Mouse (Mus musculus) cerebellum, adult 2 months (tissue): ENCODE results near the gene E130116L18Rik. TPM values are rescaled to one million over a fixed set of nuclear protein-coding genes. Genes with fewer than 3 reads are reported as not detected.
"Not testable (repeated sequence)": the region's sequence is repeated elsewhere in the genome, so short reads cannot be mapped to it uniquely, and the experiment has no call there.

Experiments
- DNase-seq, 2 experiments: peaks; one replicate each; pipeline ENCODE4 v3.0.0; 2021
- H3K27ac ChIP-seq: fragments of 200-500 bp; 2 replicates; pipeline ENCODE4 v1.5.1; 2012; ENCODE audit warnings: low read length, control low read depth, inconsistent platforms; ENCODE audit not compliant: insufficient read depth
- H3K27me3 ChIP-seq: fragments of 200-500 bp; 2 replicates; pipeline ENCODE4 v1.6.1; 2012; ENCODE audit warnings: inconsistent platforms, mild to moderate bottlenecking, low read length, moderate library complexity; ENCODE audit not compliant: control insufficient read depth, insufficient read depth
- H3K4me1 ChIP-seq: fragments of 200-500 bp; 2 replicates; pipeline ENCODE4 v1.6.1; 2011; ENCODE audit warnings: low read length; ENCODE audit not compliant: control insufficient read depth, insufficient read depth
- H3K4me3 ChIP-seq: fragments of 200-500 bp; replicated peaks from 2 replicates; pipeline ENCODE3; 2011; ENCODE audit warnings: mild to moderate bottlenecking, low read depth, low read length, control low read depth; ENCODE audit not compliant: insufficient read depth
- CTCF ChIP-seq: fragments of 200-500 bp; IDR thresholded peaks from 2 replicates; pipeline ENCODE4 v1.5.1; 2011; ENCODE audit warnings: low read depth, mild to moderate bottlenecking, control low read depth, low read length, moderate library complexity, borderline replicate concordance; ENCODE audit not compliant: insufficient read depth
- POLR2A ChIP-seq: fragments of 200-500 bp; IDR thresholded peaks from 2 replicates; pipeline ENCODE4 v1.6.1; 2011; ENCODE audit warnings: low read length, control low read depth, borderline replicate concordance; ENCODE audit not compliant: insufficient read depth
- WGBS: fragments of 180-500 bp; shearing (Covaris S2); methylation state at CpG from one replicate; pipeline ENCODE4 v1.1.7; 2018; 5-methylcytosine and 5-hydroxymethylcytosine counted together
- polyA plus RNA-seq: library from polyadenylated mRNA; depleted of rRNA; stranded (reverse); fragments of >200 nt; gene quantifications from 2 replicates; pipeline ENCODE4 v1.2.3, GENCODE M21; 2012

The E130116L18Rik gene
- polyA plus RNA-seq, 1 experiment = not detected

DNA sequence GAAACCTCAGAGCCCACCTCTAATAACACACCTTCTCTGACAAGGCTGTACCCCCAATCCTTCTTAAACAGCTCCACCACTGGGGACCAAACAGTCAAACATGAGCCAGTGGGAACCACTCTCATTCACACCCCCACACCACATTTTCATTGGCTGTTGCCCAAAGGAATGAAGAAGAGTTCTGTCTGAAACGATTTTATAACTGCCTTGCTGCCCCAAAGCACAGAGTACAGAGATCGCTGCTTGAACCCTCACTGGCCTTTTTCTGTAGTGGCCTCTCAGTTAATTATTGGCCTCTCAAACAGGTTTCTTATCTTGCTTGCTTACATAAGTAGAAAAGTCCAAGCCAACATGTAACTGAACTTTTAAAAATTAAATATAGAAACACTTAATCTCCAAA, 29.5 kb upstream of the E130116L18Rik start:
- Histone ChIP-seq H3K27ac (no peak overlapping the region), H3K4me3 (no peak overlapping the region), H3K27me3 (no peaks in the 10 kb centered on the region), H3K4me1 (no peaks in the 10 kb centered on the region)
- TF ChIP-seq CTCF = no peak
- TF ChIP-seq POLR2A = no peak
- WGBS = 67% methylated on average over 2 of the region's 2 CpGs
- no peak for DNase-seq

DNA sequence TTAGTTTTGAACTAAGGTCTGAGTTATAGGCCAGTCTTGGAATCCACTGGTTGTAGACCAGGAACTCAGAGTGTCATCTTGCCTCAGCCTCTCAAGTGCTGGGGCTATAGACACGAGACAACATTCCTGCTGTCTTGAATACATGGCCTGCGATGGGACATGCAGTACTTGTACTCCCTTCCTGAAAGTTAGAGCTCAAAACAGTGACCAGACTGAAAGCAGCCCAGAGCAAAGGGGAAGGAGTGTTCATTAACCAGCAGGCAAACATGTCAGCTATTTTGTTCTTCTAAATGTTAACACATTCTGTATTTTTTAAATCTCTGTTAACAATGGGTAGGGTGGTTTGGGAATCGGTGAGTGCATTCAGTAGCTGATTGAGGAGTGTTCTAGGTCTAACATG, 24.1 kb upstream of the E130116L18Rik start:
- Histone ChIP-seq H3K4me3 (no peak overlapping the region), H3K4me1 (no peaks in the 10 kb centered on the region), H3K27me3 (no peaks in the 10 kb centered on the region), H3K27ac (no peak overlapping the region)
- TF ChIP-seq CTCF = no peak
- TF ChIP-seq POLR2A = no peak
- 86% methylated on average over 3 of the region's 3 CpGs for WGBS
- DNase-seq = no peak

DNA sequence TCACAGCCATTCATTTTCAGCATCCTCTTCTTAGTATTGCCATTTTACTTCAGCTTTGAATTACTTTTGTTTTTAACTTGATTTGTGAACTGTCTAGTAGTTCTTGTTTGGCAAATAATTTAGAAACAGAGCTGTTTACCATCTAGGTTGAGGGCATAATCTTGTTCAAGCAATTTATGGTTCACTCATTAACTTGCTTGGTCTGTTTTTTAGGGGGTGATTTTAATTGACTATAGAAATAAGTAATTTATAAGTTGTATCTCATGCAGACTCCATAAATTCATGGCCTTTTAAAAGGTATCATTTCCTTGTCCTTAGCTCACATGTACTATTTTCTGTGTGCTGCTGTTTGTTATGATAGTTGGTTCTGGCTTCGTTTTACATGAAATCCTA, 23.5 kb upstream of the E130116L18Rik start:
- TF ChIP-seq POLR2A = no peak
- TF ChIP-seq CTCF = no peak
- no peak overlapping the region for H3K4me3 ChIP-seq
- no peaks in the 10 kb centered on the region for H3K27me3 ChIP-seq
- WGBS = 84% methylated on average over 1 of the region's 1 CpGs
- DNase-seq = no peak
- H3K27ac ChIP-seq = no peak overlapping the region
- no peaks in the 10 kb centered on the region for H3K4me1 ChIP-seq

- Histone ChIP-seq H3K27ac (no peak overlapping the region), H3K27me3 (no peaks in the 10 kb centered on the region), H3K4me1 (no peaks in the 10 kb centered on the region), H3K4me3 (no peak overlapping the region)
- TF ChIP-seq CTCF (no peak), POLR2A (no peak)
- no peak for DNase-seq
- WGBS = 93% methylated on average over 10 of the region's 10 CpGs
Observed at GRCm38 (mm10) chr5:25245806-25246472, 23.0 kb upstream of the E130116L18Rik start.

DNA sequence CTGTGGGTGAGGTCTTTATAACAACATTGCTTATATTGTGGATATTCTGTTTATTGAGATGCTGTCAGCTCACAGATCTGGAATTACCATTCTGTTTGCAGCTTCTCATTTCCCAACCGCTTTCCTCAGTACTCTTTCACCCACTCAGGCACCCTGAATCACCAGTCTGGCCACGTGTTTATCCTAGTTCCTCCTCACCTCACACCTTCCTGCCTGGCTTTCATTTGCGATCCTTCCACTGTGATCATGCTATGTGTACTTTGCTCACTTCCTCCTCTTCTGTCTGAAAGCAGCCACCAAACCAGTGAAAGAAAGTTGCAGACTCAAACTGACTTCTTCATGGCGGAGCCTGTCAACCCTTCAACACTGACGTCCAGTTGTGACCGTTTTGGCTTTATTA, 20.1 kb upstream of the E130116L18Rik start:
- no peak for DNase-seq
- Histone ChIP-seq H3K4me1 (no peaks in the 10 kb centered on the region), H3K27me3 (no peaks in the 10 kb centered on the region), H3K27ac (no peak overlapping the region), H3K4me3 (no peak overlapping the region)
- TF ChIP-seq CTCF = no peak
- TF ChIP-seq POLR2A = no peak
- 92% methylated on average over 6 of the region's 6 CpGs for WGBS

DNA sequence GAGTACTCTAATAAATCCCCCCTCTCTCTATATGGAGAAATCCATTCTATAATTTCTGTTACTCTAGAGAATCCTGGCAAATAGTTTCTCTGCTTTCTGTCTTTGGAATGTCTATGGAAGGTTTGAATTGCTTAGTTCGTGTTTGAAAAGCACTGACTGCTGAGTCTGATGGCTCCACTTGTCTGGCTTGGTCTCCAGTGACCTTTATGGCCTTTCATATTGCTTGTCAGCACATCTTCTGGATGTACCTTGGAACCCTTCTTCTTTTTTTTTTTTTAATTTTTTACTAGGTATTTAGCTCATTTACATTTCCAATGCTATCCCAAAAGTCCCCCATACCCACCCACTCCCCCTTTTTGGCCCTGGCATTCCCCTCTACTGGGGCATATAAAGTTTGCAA, 1.4 kb upstream of the E130116L18Rik start:
- DNase-seq, H3K4me1 ChIP-seq, H3K27ac ChIP-seq, H3K27me3 ChIP-seq, H3K4me3 ChIP-seq: not testable (repeated sequence)
- WGBS = 85% methylated on average over 1 of the region's 1 CpGs

DNA sequence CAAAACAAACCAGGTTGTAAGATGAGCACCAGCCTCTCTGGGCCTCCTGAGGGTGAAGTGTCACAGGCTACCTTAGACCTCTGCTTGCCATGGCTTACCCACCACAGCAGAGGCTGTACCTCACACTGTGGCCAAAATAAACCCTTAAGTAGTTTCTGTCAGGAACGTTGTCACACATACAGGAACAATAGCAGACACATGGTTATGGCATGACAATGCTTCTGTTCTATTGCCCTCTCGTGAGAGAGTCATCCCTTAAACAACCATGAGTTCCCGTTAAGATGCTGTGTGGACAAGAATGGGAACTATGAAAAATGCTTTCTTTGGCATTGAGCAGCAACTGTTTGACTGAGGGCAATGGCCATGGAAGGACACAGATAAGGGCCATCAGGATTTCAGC, 1.3 kb downstream of the E130116L18Rik start, which contains the start of gene Galnt11:
TSS of gene Galnt11 (plus strand) at position 301 of the 400 bp plus-strand sequence.
- H3K27me3 ChIP-seq = no peaks in the 10 kb centered on the region
- H3K4me1 ChIP-seq = no peaks in the 10 kb centered on the region; the same call in 1 of the 2 replicates
- peak within 1 kb of the TSS; percentile 79 for H3K27ac ChIP-seq
- 79% methylated on average over 3 of the region's 3 CpGs for WGBS
- no peak for DNase-seq
- peak within 1 kb of the TSS; percentile 56 for H3K4me3 ChIP-seq
- TF ChIP-seq CTCF (no peak), POLR2A (no peak)

- WGBS = 31% methylated on average over 6 of the region's 6 CpGs
- TF ChIP-seq CTCF = no peak
- no peak for TF ChIP-seq POLR2A
- Histone ChIP-seq H3K27ac (no peak overlapping the region), H3K4me3 (no peak overlapping the region), H3K27me3 (no peaks in the 10 kb centered on the region), H3K4me1 (no peaks in the 10 kb centered on the region)
- no peak for DNase-seq
Observed at GRCm38 (mm10) chr5:25215006-25215405, 7.9 kb downstream of the E130116L18Rik start.

- H3K27ac ChIP-seq, H3K27me3 ChIP-seq, H3K4me1 ChIP-seq, H3K4me3 ChIP-seq, DNase-seq: not testable (repeated sequence)
Observed at GRCm38 (mm10) chr5:25213216-25213615, 9.7 kb downstream of the E130116L18Rik start.
